Mouse (Mus musculus) telencephalon, adult 2 months (tissue): Measurements from ENCODE around the gene Gm15013.
A peak's percentile ranks its signal among the peaks of the same experiment; 100 is the strongest.
"Not testable (repeated sequence)": the region's sequence is repeated elsewhere in the genome, so short reads cannot be mapped to it uniquely, and the experiment has no call there.

Experiments
- DNase-seq: peaks from one replicate; pipeline ENCODE4 v3.0.0-alpha.2; 2011; ENCODE audit warnings: low read depth, low spot score

Gm15013 gene

GRCm38 (mm10) chrX:139714381-139714780, at the start of gene Gm15013:
Gene Gm15013 (minus strand): TSS chrX:139714481.
- DNase-seq, result no peak

DNA sequence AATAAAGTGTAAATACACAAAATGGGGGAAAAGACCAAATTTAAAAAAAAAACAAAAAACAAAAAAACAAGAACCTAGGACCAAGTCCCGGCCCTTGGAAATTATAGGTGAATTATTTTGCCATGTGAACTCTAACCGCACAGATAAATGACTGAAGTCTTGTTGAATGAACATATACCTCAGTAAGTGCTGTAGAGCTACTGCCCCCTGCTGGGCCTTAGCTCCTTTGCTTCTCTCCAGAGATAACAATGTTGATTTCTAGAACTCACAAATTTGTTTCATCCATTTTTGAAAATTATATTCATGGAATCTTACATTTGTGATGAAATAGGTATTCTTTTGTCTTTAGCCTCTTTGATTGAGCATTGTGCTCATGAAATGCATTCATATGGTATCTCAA, 48.3 kb upstream of the Gm15013 start:
- no peak for DNase-seq

DNA sequence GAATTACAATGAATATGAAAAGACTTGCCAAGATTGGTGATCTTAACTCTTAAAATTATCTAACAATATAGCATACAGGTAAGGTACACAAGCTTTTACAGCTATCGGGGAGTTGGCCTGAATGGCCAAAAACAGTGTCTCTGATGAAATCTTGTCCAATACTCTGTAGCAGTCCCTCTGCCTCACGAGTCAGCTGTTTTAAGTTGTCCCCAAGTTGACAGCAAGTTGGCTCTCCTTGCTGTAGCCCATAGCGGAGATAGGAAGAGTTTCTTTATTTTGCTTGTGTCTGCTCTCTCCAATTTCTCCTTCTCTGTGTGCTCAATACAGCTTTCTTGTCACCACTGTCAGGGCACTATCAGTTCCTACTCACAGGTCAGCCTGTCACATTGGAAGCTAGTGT, 44.4 kb upstream of the Gm15013 start:
- not testable (repeated sequence) for DNase-seq

- DNase-seq, result no peak
Measured at GRCm38 (mm10) chrX:139751855-139752254, 37.6 kb upstream of the Gm15013 start.

GRCm38 (mm10) chrX:139737066-139737465, 22.8 kb upstream of the Gm15013 start:
- DNase-seq, result no peak

GRCm38 (mm10) chrX:139730541-139730940, 16.3 kb upstream of the Gm15013 start:
- DNase-seq, result no peak

DNA sequence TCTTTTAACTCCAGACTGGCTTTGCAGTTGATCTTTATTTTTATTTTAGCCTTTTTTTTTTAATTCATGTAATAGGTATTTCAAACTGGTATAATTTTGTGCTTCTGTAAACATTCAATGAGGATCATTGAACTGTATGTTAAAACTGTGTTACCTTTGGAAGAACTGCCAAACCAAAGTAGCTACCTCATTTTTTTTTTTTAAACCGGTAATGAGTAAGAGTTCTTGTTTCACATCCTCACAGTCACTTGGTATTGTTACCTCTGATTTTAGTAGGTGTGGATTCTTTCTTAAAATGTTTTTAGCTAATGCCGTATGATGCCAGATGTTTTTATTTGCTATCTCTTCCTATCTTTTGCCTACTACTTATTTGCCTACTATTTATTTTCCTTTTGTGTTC, 8.1 kb upstream of the Gm15013 start:
- no peak for DNase-seq

GRCm38 (mm10) chrX:139684775-139685695, 29.2 kb downstream of the Gm15013 start, which contains the start of gene Tbc1d8b:
Gene Tbc1d8b (plus strand): TSS chrX:139684996.
- peak; percentile 81 for DNase-seq

- DNase-seq, result no peak
Measured at GRCm38 (mm10) chrX:139684410-139684774, 29.9 kb downstream of the Gm15013 start.

DNA sequence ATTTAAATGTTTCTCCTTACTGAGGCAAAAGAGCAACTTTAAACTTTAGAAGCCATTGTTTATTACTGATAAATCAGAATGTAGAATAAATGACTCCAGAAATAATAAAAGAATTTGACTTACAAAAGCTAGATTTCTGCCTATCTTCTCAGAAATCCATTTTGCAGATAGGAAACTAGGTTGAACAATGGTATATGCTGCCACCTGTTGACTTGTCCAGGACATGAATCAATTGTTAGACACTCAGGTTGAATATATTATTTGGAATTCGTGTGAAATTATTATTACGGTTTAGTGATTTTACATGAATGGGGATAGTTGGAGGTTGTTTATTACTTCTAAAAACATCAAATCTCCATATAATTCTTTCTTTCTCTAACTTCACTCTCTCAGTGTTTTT, 48.5 kb downstream of the Gm15013 start:
- DNase-seq, result no peak
